Mouse (Mus musculus) liver, embryonic 13.5 days (tissue): ENCODE measurements around the gene Fgd3. TPM values are rescaled to one million over a fixed set of nuclear protein-coding genes. Genes with fewer than 3 reads are reported as not detected.

Source experiments
- ATAC-seq: fragments of 200-750 bp; cut with Nextera tagmentation; 2 replicates; pipeline ENCODE4 v1.8.0; 2017; ENCODE audit warnings: low read depth, mild to moderate bottlenecking, moderate number of reproducible peaks, moderate library complexity
- DNase-seq: peaks from one replicate; pipeline ENCODE4 v3.0.0; 2022
- H3K27ac ChIP-seq: fragments of 300-500 bp; sonication (generic); 2 replicates; pipeline ENCODE4 v1.5.1; 2015; ENCODE audit warnings: moderate library complexity, mild to moderate bottlenecking, inconsistent platforms
- H3K27me3 ChIP-seq: fragments of 300-500 bp; sonication (generic); 2 replicates; pipeline ENCODE4 v1.6.1; 2015; ENCODE audit warnings: mild to moderate bottlenecking, inconsistent platforms
- H3K36me3 ChIP-seq: fragments of 300-500 bp; sonication (generic); 2 replicates; pipeline ENCODE4 v1.6.1; 2015; ENCODE audit warnings: mild to moderate bottlenecking, inconsistent platforms
- H3K4me1 ChIP-seq: fragments of 300-500 bp; sonication (generic); replicated peaks from 2 replicates; pipeline ENCODE4 v1.6.1; 2015; ENCODE audit warnings: inconsistent platforms
- H3K4me2 ChIP-seq: fragments of 300-500 bp; sonication (generic); 2 replicates; pipeline ENCODE4 v1.6.1; 2015; ENCODE audit warnings: inconsistent platforms, mild to moderate bottlenecking, moderate library complexity
- H3K4me3 ChIP-seq: fragments of 300-500 bp; sonication (generic); replicated peaks from 2 replicates; pipeline ENCODE4 v1.5.1; 2015; ENCODE audit warnings: mild to moderate bottlenecking, inconsistent platforms
- H3K9ac ChIP-seq: fragments of 300-500 bp; sonication (generic); 2 replicates; pipeline ENCODE4 v1.6.1; 2015; ENCODE audit warnings: mild to moderate bottlenecking, inconsistent platforms
- H3K9me3 ChIP-seq: fragments of 300-500 bp; sonication (generic); replicated peaks from 2 replicates; pipeline ENCODE4 v1.6.1; 2016; ENCODE audit warnings: inconsistent platforms
- WGBS: fragments of 180-500 bp; shearing (Covaris S2); methylation state at CpG from one replicate; pipeline ENCODE4 v1.1.7; 2015; ENCODE audit not compliant: insufficient replicate concordance; 5-methylcytosine and 5-hydroxymethylcytosine counted together
- polyA plus RNA-seq: library from polyadenylated mRNA; unstranded; fragments of >200 nt; fragmentation: Nextera tagmentation; extraction: Ambion mirVana; gene quantifications from 2 replicates; pipeline ENCODE4 v1.2.1, GENCODE M21; 2015

The Fgd3 gene
- polyA plus RNA-seq, 1 experiment from 2014 or later: 0.37 TPM

DNA sequence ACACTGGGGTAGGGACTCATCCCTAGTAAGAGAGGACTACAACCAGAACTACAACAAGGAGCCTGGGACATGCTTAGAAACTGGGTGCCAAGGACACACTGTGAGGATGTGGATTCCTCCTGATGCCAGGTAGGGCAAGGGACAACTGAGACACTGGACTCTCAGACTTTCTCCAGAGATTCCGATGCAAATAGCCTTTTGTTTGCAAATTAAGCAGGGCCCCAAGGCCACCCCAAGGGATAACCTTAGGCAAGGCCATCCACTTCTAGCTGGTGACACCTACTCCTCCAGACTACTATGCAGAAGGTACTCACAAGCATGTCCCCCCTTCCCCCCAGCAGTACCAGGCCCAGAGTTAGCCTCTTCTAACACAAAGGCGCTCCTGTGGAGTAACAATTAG lies 73.5 kb downstream of the Fgd3 start:
- Histone ChIP-seq H3K9me3 (no peaks in the 10 kb centered on the region), H3K27ac (no peak overlapping the region), H3K4me3 (no peak overlapping the region), H3K9ac (no peak overlapping the region), H3K27me3 (peaks cover 33% of the 10 kb centered on the region), H3K4me2 (no peak overlapping the region), H3K4me1 (peaks cover 47% of the 10 kb centered on the region), H3K36me3 (no peaks in the 10 kb centered on the region)
- ATAC-seq: no peak
- WGBS: 74% methylated on average over 2 of the region's 2 CpGs
- DNase-seq: no peak

DNA sequence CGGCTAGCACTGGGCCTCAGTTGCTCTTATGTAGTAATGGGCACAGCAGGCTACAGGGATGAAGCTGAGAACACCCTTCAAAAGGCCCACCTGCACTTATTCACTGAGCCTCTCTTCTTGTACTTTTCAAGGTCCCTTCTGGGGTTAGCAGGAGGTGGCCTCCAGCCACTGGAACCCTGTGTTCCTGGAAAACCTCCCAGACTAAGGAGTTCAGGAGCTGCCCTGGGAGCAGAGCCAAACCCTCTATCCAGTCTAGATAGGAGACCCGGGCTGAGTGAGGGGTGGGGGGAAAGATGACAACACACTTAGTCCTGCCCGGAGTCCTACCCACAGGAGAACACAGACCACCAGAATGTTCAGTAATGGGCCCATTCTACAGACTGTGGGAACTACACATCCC lies 74.1 kb downstream of the Fgd3 start:
- peaks cover 33% of the 10 kb centered on the region for H3K27me3 ChIP-seq
- 50% methylated on average over 3 of the region's 3 CpGs for WGBS
- H3K36me3 ChIP-seq: no peaks in the 10 kb centered on the region
- ATAC-seq: no peak
- peaks cover 47% of the 10 kb centered on the region for H3K4me1 ChIP-seq
- DNase-seq: no peak
- H3K4me2 ChIP-seq: no peak overlapping the region
- no peaks in the 10 kb centered on the region for H3K9me3 ChIP-seq
- no peak overlapping the region for H3K9ac ChIP-seq
- H3K4me3 ChIP-seq: no peak overlapping the region
- no peak overlapping the region for H3K27ac ChIP-seq

DNA sequence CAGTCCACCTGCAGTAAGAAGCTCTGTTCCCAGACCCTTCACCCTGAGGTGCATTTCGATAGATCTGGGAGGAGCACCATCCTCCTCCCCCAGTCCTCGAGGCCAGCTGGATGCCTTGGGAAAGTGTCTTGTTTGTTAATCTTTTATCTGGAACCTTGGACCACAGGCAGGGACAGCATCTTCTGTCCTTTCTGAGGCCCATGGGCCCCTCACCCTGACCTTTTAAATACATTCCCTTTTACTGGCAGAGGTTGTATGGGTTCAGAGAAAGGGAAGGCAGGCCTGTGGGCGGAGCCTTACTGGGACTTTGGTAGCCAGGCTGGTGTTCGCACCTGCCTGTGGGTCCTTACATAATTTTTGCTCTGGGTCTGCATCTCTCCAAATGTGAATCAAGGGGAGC lies 74.9 kb downstream of the Fgd3 start:
- H3K9ac ChIP-seq: no peak overlapping the region
- H3K9me3 ChIP-seq: no peaks in the 10 kb centered on the region
- H3K4me1 ChIP-seq: peaks cover 49% of the 10 kb centered on the region
- peaks cover 33% of the 10 kb centered on the region for H3K27me3 ChIP-seq
- H3K4me3 ChIP-seq: no peak overlapping the region
- DNase-seq (no peak), ATAC-seq (no peak)
- no peaks in the 10 kb centered on the region for H3K36me3 ChIP-seq
- no peak overlapping the region for H3K27ac ChIP-seq
- WGBS: 53% methylated on average over 4 of the region's 4 CpGs
- no peak overlapping the region for H3K4me2 ChIP-seq

DNA sequence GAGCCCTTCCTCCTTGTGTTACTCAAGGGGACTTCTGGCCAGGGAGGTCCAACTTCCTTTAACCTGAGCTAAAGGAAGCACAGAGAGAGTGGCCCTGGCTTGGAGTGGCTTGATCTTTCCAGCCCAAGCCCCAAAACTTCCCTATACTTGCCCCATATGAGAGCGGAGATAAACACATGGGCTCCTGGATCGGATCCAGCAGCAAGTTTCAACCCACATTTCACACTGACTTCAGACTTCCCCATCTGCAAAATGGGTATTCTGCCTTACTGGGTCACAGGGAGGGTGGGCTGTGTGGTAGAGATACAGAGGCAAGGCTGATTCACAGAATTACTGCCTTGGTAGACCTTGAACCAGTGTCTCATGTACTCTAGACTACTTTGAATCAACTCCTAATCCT lies 76.6 kb downstream of the Fgd3 start:
- peak overlapping the region; percentile 82 for H3K27ac ChIP-seq
- H3K36me3 ChIP-seq: no peaks in the 10 kb centered on the region
- DNase-seq: no peak
- H3K9ac ChIP-seq: no peak overlapping the region
- no peaks in the 10 kb centered on the region for H3K9me3 ChIP-seq
- no peak overlapping the region for H3K4me3 ChIP-seq
- no peak overlapping the region for H3K4me2 ChIP-seq
- H3K27me3 ChIP-seq: peaks cover 29% of the 10 kb centered on the region
- H3K4me1 ChIP-seq: peaks cover 51% of the 10 kb centered on the region
- 44% methylated on average over 2 of the region's 2 CpGs for WGBS
- ATAC-seq: no peak

DNA sequence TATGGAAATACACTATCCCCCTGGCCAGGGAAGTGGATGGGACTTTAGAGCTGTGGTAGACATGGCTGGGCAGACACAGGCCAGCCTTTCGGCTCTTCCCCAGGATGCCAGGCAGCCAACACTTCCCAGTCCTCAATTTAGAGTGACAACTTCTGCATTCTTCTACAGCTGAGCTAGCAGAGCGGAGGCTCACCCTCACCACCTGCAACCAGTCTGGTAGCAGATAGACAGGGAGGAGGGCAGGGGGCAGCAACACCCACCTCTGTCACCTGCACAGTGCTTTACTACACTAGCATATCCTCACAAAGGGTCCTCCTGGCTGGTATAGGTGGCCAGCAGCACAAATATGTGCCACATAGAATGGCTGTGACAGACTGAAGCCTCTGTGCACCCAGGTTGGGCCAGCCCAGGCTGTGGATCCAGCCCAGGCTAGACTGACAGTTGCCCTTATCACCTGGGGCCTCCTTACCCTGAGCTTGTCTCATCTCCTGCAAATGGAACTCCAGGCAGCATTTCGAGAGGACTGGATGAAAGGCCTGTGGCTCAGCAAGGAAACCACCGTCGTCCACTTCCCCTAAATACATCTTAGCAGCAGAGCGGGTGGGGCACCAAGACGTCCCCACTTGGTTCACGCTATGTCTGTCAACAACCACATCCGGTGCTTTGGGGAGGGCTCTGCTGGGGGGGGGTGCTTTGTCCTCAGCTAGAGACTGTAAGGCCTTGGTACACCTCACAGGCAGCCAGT lies 77.6 kb downstream of the Fgd3 start:
- ATAC-seq (peak; percentile 83), DNase-seq (peak; percentile 48)
- no peak overlapping the region for H3K4me3 ChIP-seq
- WGBS: 20% methylated on average over 9 of the region's 9 CpGs
- peak overlapping the region; percentile 82 for H3K27ac ChIP-seq
- H3K4me2 ChIP-seq: peak overlapping the region; percentile 33
- H3K4me1 ChIP-seq: peaks cover 41% of the 10 kb centered on the region
- H3K36me3 ChIP-seq: no peaks in the 10 kb centered on the region
- 0 out of 2 replicates have a peak overlapping the region, but pooled peaks have one; percentile 23 for H3K9ac ChIP-seq
- peaks cover 19% of the 10 kb centered on the region for H3K27me3 ChIP-seq
- H3K9me3 ChIP-seq: no peaks in the 10 kb centered on the region

DNA sequence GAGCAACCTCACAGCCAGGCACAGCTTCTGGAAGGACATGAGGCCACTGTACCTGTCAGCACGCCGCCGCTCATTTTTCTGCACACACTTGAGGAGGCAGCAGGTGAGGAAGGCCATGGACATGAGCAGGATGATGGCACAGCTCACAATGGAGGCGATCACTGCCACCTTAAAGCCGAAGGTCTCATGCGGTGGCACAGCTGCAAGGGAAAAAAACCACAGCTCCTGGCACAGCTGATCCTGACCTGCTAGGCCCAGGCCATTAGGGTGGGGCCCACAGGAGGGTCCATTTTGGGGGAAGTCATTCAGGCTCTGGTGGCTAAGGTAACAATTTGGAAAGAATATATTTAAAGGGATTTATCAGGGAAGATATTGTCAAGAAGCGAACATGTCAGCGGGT lies 81.4 kb downstream of the Fgd3 start:
- no peak overlapping the region for H3K4me2 ChIP-seq
- 78% methylated on average over 8 of the region's 8 CpGs for WGBS
- H3K36me3 ChIP-seq: no peaks in the 10 kb centered on the region
- DNase-seq (no peak), ATAC-seq (no peak)
- H3K27ac ChIP-seq: no peak overlapping the region
- no peaks in the 10 kb centered on the region for H3K9me3 ChIP-seq
- no peaks in the 10 kb centered on the region for H3K27me3 ChIP-seq
- H3K4me1 ChIP-seq: peaks cover 26% of the 10 kb centered on the region
- no peak overlapping the region for H3K4me3 ChIP-seq
- no peak overlapping the region for H3K9ac ChIP-seq

DNA sequence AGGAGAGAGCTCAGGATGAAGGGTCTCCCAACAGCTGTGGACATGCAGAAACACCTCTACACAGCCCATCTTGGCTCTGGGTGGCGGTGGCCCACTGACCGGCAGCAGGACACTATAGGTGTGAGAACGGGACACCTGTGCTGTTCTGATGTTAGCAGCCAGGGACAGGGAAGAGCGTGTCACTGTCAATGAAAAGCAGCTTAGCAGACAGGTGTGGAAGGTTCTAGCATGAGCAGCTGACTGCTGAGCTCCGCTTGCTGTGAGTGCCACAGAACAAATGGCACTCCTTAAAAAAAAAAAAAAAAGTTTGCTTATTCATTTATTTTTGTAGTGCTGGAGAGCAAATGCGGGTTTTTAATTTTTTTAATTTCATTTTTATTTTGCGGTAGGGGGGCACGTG lies 82.5 kb downstream of the Fgd3 start:
- H3K9me3 ChIP-seq: no peaks in the 10 kb centered on the region
- ATAC-seq: no peak
- H3K36me3 ChIP-seq: no peaks in the 10 kb centered on the region
- H3K4me2 ChIP-seq: no peak overlapping the region
- no peak overlapping the region for H3K4me3 ChIP-seq
- peaks cover 15% of the 10 kb centered on the region for H3K4me1 ChIP-seq
- no peak overlapping the region for H3K27ac ChIP-seq
- 74% methylated on average over 8 of the region's 8 CpGs for WGBS
- DNase-seq: no peak
- H3K27me3 ChIP-seq: no peaks in the 10 kb centered on the region
- H3K9ac ChIP-seq: no peak overlapping the region

DNA sequence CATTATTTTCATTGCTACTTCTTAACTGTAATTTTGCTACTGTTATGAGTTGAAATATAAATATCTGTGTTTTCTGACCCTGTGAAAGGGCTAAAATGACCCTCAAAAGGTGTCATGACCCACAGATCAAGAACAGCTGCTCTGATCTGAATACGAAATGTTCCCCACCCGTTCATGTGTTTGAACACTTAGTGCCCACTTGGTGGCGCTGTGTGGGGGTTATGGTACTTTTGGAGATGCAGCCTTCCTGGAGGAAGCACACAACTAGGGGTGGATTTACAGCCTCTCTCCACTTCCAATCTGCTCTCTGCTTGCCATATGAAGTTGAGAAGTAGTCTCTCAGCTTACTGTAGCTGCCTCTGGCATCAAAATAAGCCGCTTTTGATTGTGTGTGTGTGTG lies 85.4 kb downstream of the Fgd3 start:
- ATAC-seq (no peak), DNase-seq (no peak)
- Histone ChIP-seq H3K9ac (no peak overlapping the region), H3K27me3 (no peaks in the 10 kb centered on the region), H3K36me3 (no peaks in the 10 kb centered on the region), H3K4me2 (no peak overlapping the region), H3K9me3 (no peaks in the 10 kb centered on the region), H3K27ac (no peak overlapping the region), H3K4me1 (0 out of 2 replicates have a peak, but pooled peaks cover 2% of the 10 kb centered on the region), H3K4me3 (no peak overlapping the region)
- 72% methylated on average over 4 of the region's 4 CpGs for WGBS

DNA sequence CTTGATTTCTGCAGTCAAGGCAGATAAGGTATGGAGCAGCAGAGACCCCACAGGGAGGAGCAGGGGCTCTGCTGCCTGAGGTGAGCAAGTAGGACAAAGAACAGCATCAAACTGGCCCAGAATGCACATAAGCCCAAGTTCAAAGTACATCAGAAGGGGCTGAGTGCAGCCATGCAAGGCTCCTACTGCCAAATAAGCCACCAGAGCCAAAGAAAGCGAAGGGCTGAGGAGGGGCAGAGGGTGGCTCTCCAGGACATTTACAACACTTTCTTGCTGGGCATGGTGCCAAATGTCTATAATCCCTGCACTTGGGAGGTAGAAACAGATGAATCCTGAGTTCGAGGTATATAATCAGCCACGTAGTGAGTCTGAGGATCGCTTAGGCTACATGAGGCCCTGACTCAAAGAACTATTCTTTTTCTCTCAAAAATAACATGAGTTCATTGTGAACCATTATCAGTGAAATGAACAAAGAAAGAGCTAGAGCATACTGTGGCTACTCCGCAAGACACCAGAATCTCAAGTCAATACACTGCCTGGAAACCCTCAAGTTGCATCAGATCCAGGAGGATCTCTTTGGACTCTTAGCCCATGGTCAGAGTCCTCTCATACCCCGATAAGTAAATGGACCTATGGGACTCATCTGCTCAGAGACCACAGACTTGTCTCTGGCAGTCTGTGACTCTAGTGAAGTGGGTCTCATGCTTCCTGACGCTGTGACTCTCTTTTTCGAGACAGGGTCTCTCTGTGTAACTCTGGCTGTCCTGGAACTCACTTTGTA lies 86.1 kb downstream of the Fgd3 start:
- DNase-seq (no peak), ATAC-seq (no peak)
- no peak overlapping the region for H3K9ac ChIP-seq
- H3K36me3 ChIP-seq: no peaks in the 10 kb centered on the region
- 0 out of 2 replicates have a peak, but pooled peaks cover 2% of the 10 kb centered on the region for H3K4me1 ChIP-seq
- no peak overlapping the region for H3K27ac ChIP-seq
- H3K4me2 ChIP-seq: no peak overlapping the region
- no peaks in the 10 kb centered on the region for H3K9me3 ChIP-seq
- no peaks in the 10 kb centered on the region for H3K27me3 ChIP-seq
- H3K4me3 ChIP-seq: no peak overlapping the region
- whole genome bisulfite sequencing: 80% methylated on average over 8 of the region's 8 CpGs

DNA sequence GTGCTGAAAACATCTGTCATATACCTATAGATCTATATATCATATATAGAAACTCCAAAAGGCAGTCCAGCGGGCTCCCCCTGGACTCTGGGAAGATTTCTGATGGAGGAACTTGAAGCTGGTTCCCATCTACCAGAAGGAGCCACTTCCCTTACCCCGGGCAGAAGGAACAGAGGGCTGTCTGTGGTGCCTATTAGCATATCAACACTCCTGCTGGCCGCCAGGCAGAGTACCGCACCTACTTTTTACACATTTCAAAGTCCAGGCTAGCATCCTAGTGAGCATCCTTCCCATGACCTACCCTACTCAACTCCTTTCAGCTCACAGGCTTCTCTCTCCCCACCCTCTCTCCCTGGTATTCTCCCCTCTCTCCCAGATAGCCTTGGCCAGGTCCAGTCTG lies 94.5 kb downstream of the Fgd3 start:
- no peak overlapping the region for H3K9ac ChIP-seq

DNA sequence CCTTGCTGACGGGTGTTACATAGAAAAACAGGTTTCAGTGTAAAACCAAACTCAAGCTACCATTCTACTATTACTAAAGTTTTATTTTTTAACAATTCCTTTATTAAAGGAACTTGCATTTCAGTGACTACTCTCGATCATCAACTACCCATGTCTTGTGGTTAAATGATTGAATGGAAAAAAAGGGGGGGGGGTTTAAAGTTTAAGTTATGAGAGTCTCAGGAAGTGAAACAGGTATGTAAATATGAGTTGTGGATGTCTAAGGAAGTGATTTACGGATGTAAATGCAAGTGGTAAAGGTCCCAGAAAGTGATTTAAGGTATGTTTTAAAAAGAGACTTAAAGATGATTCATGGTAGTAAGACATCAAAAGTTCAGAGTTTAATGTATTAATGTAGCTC lies 95.0 kb downstream of the Fgd3 start:
- no peak overlapping the region for H3K27ac ChIP-seq
- no peak for ATAC-seq

More for the DNA sequence above, 94.5 kb downstream of the Fgd3 start:
- Histone ChIP-seq H3K27me3 (peaks cover 10% of the 10 kb centered on the region; the same call in 1 of the 2 replicates), H3K27ac (no peak overlapping the region), H3K4me3 (no peak overlapping the region), H3K4me2 (no peak overlapping the region), H3K4me1 (0 out of 2 replicates have a peak, but pooled peaks cover 5% of the 10 kb centered on the region), H3K36me3 (no peaks in the 10 kb centered on the region), H3K9me3 (no peaks in the 10 kb centered on the region)
- DNase-seq (no peak), ATAC-seq (no peak)
- WGBS: 42% methylated on average over 4 of the region's 4 CpGs

More for the DNA sequence above, 95.0 kb downstream of the Fgd3 start:
- H3K9ac ChIP-seq: no peak overlapping the region
- WGBS: 58% methylated on average over 3 of the region's 3 CpGs
- no peaks in the 10 kb centered on the region for H3K9me3 ChIP-seq
- H3K4me1 ChIP-seq: 0 out of 2 replicates have a peak, but pooled peaks cover 5% of the 10 kb centered on the region
- DNase-seq: no peak
- H3K27me3 ChIP-seq: peaks cover 10% of the 10 kb centered on the region; the same call in 1 of the 2 replicates
- H3K36me3 ChIP-seq: no peaks in the 10 kb centered on the region
- no peak overlapping the region for H3K4me3 ChIP-seq
- H3K4me2 ChIP-seq: no peak overlapping the region
